Mouse (Mus musculus) embryonic fibroblast, embryonic 13.5 days (primary cell): ENCODE measurements around the gene Ctsr.
"Not testable (repeated sequence)": the region's sequence is repeated elsewhere in the genome, so short reads cannot be mapped to it uniquely, and the experiment has no call there.

ENCODE experiments used
- CTCF ChIP-seq: IDR thresholded peaks from 2 replicates; pipeline ENCODE4 v1.5.1; 2011; ENCODE audit warnings: mild to moderate bottlenecking, control low read depth, low read length, moderate library complexity, borderline replicate concordance; ENCODE audit not compliant: insufficient read depth
- POLR2A ChIP-seq: IDR thresholded peaks from 2 replicates; pipeline ENCODE4 v1.6.1; 2011; ENCODE audit warnings: low read depth, mild to moderate bottlenecking, control low read depth, low read length, moderate library complexity

- TF ChIP-seq CTCF, POLR2A: not testable (repeated sequence)
Measured at GRCm38 (mm10) chr13:61185151-61185933, 21.3 kb upstream of the Ctsr start.
